Mouse (Mus musculus) limb, embryonic 12.5 days (tissue): ENCODE results near the gene Vgll4. TPM values are rescaled to one million over a fixed set of nuclear protein-coding genes. Genes with fewer than 3 reads are reported as not detected.

Experiments
- ATAC-seq: fragments of 200-750 bp; cut with Nextera tagmentation; 2 replicates; pipeline ENCODE4 v1.8.0; 2017; ENCODE audit warnings: low read depth, moderate TSS enrichment; ENCODE audit not compliant: insufficient number of reproducible peaks, insufficient read depth, low FRiP score, low TSS enrichment
- H3K27ac ChIP-seq: fragments of 300-500 bp; sonication (generic); 2 replicates; pipeline ENCODE4 v1.5.1; 2016; ENCODE audit warnings: mild to moderate bottlenecking, moderate library complexity
- H3K27me3 ChIP-seq: fragments of 300-500 bp; sonication (generic); 2 replicates; pipeline ENCODE4 v1.6.1; 2016; ENCODE audit warnings: mild to moderate bottlenecking, moderate library complexity
- H3K36me3 ChIP-seq: fragments of 300-500 bp; sonication (generic); 2 replicates; pipeline ENCODE4 v1.6.1; 2016; ENCODE audit warnings: mild to moderate bottlenecking, moderate library complexity
- H3K4me1 ChIP-seq: fragments of 300-500 bp; sonication (generic); replicated peaks from 2 replicates; pipeline ENCODE4 v1.6.1; 2016
- H3K4me2 ChIP-seq: fragments of 300-500 bp; sonication (generic); 2 replicates; pipeline ENCODE4 v1.6.1; 2016; ENCODE audit warnings: mild to moderate bottlenecking, moderate library complexity
- H3K4me3 ChIP-seq: fragments of 300-500 bp; sonication (generic); replicated peaks from 2 replicates; pipeline ENCODE4 v1.5.1; 2016; ENCODE audit warnings: mild to moderate bottlenecking
- H3K9ac ChIP-seq: fragments of 300-500 bp; sonication (generic); replicated peaks from 2 replicates; pipeline ENCODE4 v1.6.1; 2016; ENCODE audit warnings: mild to moderate bottlenecking, moderate library complexity
- H3K9me3 ChIP-seq: fragments of 300-500 bp; sonication (generic); 2 replicates; pipeline ENCODE4 v1.6.1; 2016; ENCODE audit warnings: mild to moderate bottlenecking, moderate library complexity
- WGBS: fragments of 180-500 bp; shearing (Covaris S2); methylation state at CpG from one replicate; pipeline ENCODE4 v1.1.7; 2016; 5-methylcytosine and 5-hydroxymethylcytosine counted together
- polyA plus RNA-seq: library from polyadenylated mRNA; unstranded; fragments of >200 nt; fragmentation: Nextera tagmentation; extraction: Ambion mirVana; gene quantifications from 2 replicates; pipeline ENCODE4 v1.2.1, GENCODE M21; 2016

The Vgll4 gene
- polyA plus RNA-seq, 1 experiment from 2014 or later: 156 TPM

GRCm38 (mm10) chr6:114974331-114974730 lies 4.5 kb upstream of the Vgll4 start:
- Histone ChIP-seq H3K36me3 (no peaks in the 10 kb centered on the region), H3K4me3 (no peak overlapping the region), H3K4me2 (no peak overlapping the region), H3K27me3 (no peaks in the 10 kb centered on the region), H3K4me1 (peaks cover 22% of the 10 kb centered on the region), H3K9me3 (no peaks in the 10 kb centered on the region), H3K27ac (no peak overlapping the region), H3K9ac (no peak overlapping the region)
- 91% methylated on average over 1 of the region's 1 CpGs for WGBS
- ATAC-seq: no peak

GRCm38 (mm10) chr6:114972988-114973387 lies 3.2 kb upstream of the Vgll4 start:
- WGBS: 71% methylated on average over 1 of the region's 1 CpGs
- Histone ChIP-seq H3K4me1 (peaks cover 25% of the 10 kb centered on the region), H3K9me3 (no peaks in the 10 kb centered on the region), H3K36me3 (no peaks in the 10 kb centered on the region), H3K4me2 (no peak overlapping the region), H3K9ac (no peak overlapping the region), H3K4me3 (no peak overlapping the region), H3K27ac (no peak overlapping the region), H3K27me3 (no peaks in the 10 kb centered on the region)
- no peak for ATAC-seq

- H3K4me2 ChIP-seq: no peak overlapping the region
- peaks cover 4% of the 10 kb centered on the region; the same call in 1 of the 2 replicates for H3K27me3 ChIP-seq
- no peaks in the 10 kb centered on the region for H3K9me3 ChIP-seq
- peaks cover 41% of the 10 kb centered on the region for H3K4me1 ChIP-seq
- ATAC-seq: no peak
- no peaks in the 10 kb centered on the region for H3K36me3 ChIP-seq
- 67% methylated on average over 5 of the region's 5 CpGs for WGBS
- no peak overlapping the region for H3K27ac ChIP-seq
- no peak overlapping the region for H3K9ac ChIP-seq
- H3K4me3 ChIP-seq: no peak overlapping the region
Measured at GRCm38 (mm10) chr6:114970895-114971294, 1.1 kb upstream of the Vgll4 start.

- no peaks in the 10 kb centered on the region for H3K9me3 ChIP-seq
- 21% methylated on average over 6 of the region's 6 CpGs for WGBS
- H3K27me3 ChIP-seq: peaks cover 4% of the 10 kb centered on the region; the same call in 1 of the 2 replicates
- no peak overlapping the region for H3K9ac ChIP-seq
- no peak overlapping the region for H3K4me3 ChIP-seq
- no peak for ATAC-seq
- no peaks in the 10 kb centered on the region for H3K36me3 ChIP-seq
- H3K4me1 ChIP-seq: peaks cover 45% of the 10 kb centered on the region
- H3K27ac ChIP-seq: no peak overlapping the region
- peak overlapping the region; percentile 100 for H3K4me2 ChIP-seq
Measured at GRCm38 (mm10) chr6:114970386-114970785, 592 bp upstream of the Vgll4 start.

- Histone ChIP-seq H3K27me3 (peaks cover 4% of the 10 kb centered on the region; the same call in 1 of the 2 replicates), H3K27ac (peak overlapping the region; percentile 85), H3K9ac (peak overlapping the region; percentile 77), H3K4me2 (peak overlapping the region; percentile 100), H3K4me1 (peaks cover 54% of the 10 kb centered on the region), H3K36me3 (no peaks in the 10 kb centered on the region), H3K4me3 (peak overlapping the region; percentile 69), H3K9me3 (no peaks in the 10 kb centered on the region)
- peak; percentile 72 for ATAC-seq
- under 1% methylated on average over 82 of the region's 82 CpGs for WGBS
Measured at GRCm38 (mm10) chr6:114968361-114969212, 1.2 kb downstream of the Vgll4 start.

GRCm38 (mm10) chr6:114967623-114968022 lies 2.2 kb downstream of the Vgll4 start:
- ATAC-seq: no peak
- Histone ChIP-seq H3K9me3 (no peaks in the 10 kb centered on the region), H3K27ac (no peak overlapping the region), H3K36me3 (no peaks in the 10 kb centered on the region), H3K9ac (no peak overlapping the region), H3K4me2 (peak overlapping the region; percentile 100), H3K4me1 (peaks cover 60% of the 10 kb centered on the region), H3K27me3 (peaks cover 4% of the 10 kb centered on the region; the same call in 1 of the 2 replicates), H3K4me3 (peak overlapping the region; percentile 69)
- WGBS: 44% methylated on average over 12 of the region's 12 CpGs

GRCm38 (mm10) chr6:114966396-114967154 lies 3.2 kb downstream of the Vgll4 start:
- H3K9ac ChIP-seq: no peak overlapping the region
- no peaks in the 10 kb centered on the region for H3K9me3 ChIP-seq
- no peaks in the 10 kb centered on the region for H3K36me3 ChIP-seq
- no peak overlapping the region for H3K27ac ChIP-seq
- peaks cover 5% of the 10 kb centered on the region for H3K27me3 ChIP-seq
- peak overlapping the region; percentile 100 for H3K4me2 ChIP-seq
- no peak overlapping the region for H3K4me3 ChIP-seq
- ATAC-seq: no peak
- peaks cover 56% of the 10 kb centered on the region for H3K4me1 ChIP-seq
- WGBS: 61% methylated on average over 2 of the region's 2 CpGs

GRCm38 (mm10) chr6:114965802-114966201 lies 4.0 kb downstream of the Vgll4 start:
- 93% methylated on average over 3 of the region's 3 CpGs for WGBS
- H3K27ac ChIP-seq: no peak overlapping the region
- H3K36me3 ChIP-seq: no peaks in the 10 kb centered on the region
- H3K27me3 ChIP-seq: peaks cover 7% of the 10 kb centered on the region
- peaks cover 52% of the 10 kb centered on the region for H3K4me1 ChIP-seq
- H3K4me3 ChIP-seq: no peak overlapping the region
- H3K9me3 ChIP-seq: no peaks in the 10 kb centered on the region
- H3K4me2 ChIP-seq: no peak overlapping the region
- no peak for ATAC-seq
- no peak overlapping the region for H3K9ac ChIP-seq

GRCm38 (mm10) chr6:114965396-114965795 lies 4.4 kb downstream of the Vgll4 start:
- Histone ChIP-seq H3K9me3 (no peaks in the 10 kb centered on the region), H3K36me3 (no peaks in the 10 kb centered on the region), H3K27ac (no peak overlapping the region), H3K4me1 (peaks cover 52% of the 10 kb centered on the region), H3K4me2 (no peak overlapping the region), H3K9ac (no peak overlapping the region), H3K27me3 (peaks cover 7% of the 10 kb centered on the region), H3K4me3 (no peak overlapping the region)
- WGBS: 77% methylated on average over 8 of the region's 8 CpGs
- no peak for ATAC-seq

GRCm38 (mm10) chr6:114964235-114964634 lies 5.6 kb downstream of the Vgll4 start:
- no peaks in the 10 kb centered on the region for H3K36me3 ChIP-seq
- H3K9me3 ChIP-seq: no peaks in the 10 kb centered on the region
- no peak overlapping the region for H3K4me2 ChIP-seq
- no peak overlapping the region for H3K4me3 ChIP-seq
- WGBS: 76% methylated on average over 2 of the region's 2 CpGs
- H3K27me3 ChIP-seq: peaks cover 7% of the 10 kb centered on the region
- no peak overlapping the region for H3K9ac ChIP-seq
- peaks cover 52% of the 10 kb centered on the region for H3K4me1 ChIP-seq
- no peak for ATAC-seq
- H3K27ac ChIP-seq: peak overlapping the region; percentile 66

- Histone ChIP-seq H3K36me3 (no peaks in the 10 kb centered on the region), H3K27me3 (peaks cover 7% of the 10 kb centered on the region), H3K4me2 (no peak overlapping the region), H3K27ac (peak overlapping the region; percentile 66), H3K4me1 (peaks cover 56% of the 10 kb centered on the region), H3K9ac (no peak overlapping the region), H3K4me3 (no peak overlapping the region), H3K9me3 (no peaks in the 10 kb centered on the region)
- 68% methylated on average over 5 of the region's 5 CpGs for WGBS
- ATAC-seq: no peak
Measured at GRCm38 (mm10) chr6:114963636-114964035, 6.2 kb downstream of the Vgll4 start.
